Mouse (Mus musculus): ENCODE results near the gene Brf1.

The Brf1 gene

DNA sequence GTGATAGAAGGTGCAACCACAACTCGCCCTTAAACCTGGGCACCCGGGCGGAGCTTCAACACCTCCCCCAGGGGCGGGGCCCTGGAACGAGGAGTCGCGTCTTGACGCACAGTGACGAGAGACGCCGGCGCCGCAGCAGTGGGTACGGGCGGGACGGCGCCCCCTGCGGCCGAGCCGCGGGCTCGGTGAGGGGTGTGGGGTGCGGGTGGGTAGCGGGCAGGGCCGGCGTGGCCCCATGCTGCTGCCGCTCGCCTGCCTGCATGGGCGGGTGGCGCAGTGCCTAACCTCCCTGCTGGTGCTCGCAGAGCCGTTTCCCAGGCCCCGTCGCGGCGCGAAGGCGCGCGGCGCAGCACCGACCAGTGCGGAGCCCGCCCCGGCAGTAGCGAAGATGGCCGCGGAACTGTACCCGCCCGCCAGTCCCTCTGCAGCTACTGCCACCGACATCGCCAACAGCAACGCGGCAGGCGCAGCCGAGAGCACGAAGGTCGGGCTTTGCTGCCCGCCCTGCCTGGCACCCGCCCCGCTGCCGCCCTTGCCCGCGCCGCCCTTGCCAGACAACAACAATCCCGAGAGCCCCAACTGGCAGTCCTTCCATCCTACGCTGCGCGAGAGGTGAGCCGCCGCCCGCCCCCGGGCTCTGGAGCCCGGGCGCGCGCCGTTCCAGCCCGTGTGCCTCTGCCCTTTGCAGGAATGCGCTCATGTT is 24.0 kb downstream of the Brf1 start, which contains the start of gene Btbd6:
Gene Btbd6, plus strand, starts transcription at position 112 of the 703 bp plus-strand sequence.
- DNase-seq (ENCODE audit: low spot score): peak; percentile 89

DNA sequence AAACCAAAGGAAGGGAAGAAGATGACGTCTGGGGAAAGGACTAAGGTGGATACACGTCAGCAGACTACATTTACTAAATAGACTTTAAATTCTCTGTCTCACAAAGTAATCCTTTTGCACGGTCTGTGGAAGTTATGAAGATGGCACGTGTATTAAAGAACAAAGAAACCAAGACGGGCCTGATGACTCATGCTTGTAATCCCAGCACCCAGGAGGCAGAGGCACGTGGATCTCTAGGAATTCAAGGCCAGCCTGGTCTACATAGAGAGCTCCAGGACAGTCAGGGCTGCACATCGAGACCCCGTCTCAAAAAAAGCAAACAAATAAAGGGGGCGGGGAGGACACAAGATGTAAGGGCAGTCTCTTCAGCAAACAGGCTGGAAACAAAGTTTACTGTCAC is 25.8 kb downstream of the Brf1 start:
- no peak for DNase-seq (ENCODE audit: low spot score)

DNA sequence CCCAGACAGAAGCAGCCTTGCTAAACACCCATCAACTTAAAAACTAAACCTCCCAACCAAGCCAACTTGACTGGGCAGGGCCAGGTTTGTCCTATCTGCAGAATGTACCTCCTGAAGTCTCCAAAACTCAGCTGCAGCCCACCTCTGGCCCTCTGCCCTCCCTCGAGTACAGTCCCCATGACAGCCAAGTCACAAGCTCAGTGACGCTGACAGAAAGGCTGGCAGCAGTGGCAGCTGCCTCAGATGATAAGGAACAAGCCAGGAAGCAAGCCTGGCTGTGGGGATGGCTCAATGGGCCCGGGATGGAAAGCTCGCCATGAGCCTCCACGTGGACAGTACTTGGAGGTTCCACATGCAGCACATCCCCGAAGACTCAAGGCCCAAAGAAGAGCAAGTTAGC is 30.9 kb downstream of the Brf1 start:
- DNase-seq (ENCODE audit: low spot score): no peak

DNA sequence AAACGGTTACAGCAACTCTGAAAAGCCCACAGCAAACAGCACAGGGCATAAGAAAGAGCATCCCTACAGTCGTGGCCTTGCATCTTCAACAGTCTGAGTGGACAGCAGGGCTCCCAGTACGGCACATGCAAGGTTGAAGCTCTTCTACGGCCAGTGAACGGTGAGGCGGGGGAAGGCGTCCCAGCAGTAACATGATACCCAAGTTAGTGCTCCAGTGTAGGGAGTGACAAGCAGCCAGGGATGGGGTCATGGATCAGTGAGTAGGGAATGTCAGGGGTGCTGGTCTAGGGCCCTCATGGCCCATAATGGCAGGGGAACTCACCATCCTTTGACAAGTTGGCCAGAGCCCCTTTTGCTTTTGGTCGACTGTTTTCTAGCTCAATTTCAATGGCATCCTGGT is 31.6 kb downstream of the Brf1 start:
- no peak for DNase-seq (ENCODE audit: low spot score)

DNA sequence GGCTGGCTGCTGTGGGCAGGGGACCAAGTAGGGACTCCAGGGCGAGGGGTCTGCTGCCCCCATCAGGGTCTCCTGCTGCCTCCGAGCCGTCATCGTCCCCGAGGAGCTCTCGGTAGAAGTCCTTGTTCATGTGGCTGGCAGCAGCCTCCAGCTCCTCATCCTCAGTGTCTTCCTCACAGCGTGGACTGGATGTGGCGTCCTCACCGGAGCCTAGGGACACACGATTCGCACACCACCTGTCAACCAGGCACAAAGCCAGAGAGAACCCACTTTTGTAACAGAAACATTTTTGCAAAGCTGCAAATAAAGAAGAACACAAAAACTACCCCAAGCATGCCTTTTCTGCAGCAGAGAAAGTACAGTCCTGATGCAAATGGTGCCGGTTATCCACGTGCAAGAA is 34.7 kb downstream of the Brf1 start:
- no peak for DNase-seq (ENCODE audit: low spot score)

DNA sequence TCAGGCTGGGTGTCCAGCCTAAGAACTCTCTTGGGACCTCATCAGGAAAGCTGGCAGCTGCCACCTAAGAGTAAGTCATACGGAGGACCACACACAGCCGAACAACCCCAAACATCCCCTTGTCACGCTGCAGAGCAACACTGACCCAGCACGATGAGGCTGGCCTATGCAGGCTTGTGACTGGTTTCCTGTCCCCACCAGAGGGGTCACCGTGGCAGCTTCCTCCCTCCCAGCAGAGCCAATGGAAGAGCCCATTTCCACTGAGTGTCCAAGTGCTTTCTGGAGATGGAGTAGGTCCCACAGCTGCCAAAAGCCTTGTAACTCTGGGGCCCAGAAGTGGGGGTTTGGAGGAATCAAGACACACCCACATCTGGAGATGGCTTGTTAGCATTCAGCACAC is 38.6 kb downstream of the Brf1 start:
- no peak for DNase-seq (ENCODE audit: low spot score)

DNA sequence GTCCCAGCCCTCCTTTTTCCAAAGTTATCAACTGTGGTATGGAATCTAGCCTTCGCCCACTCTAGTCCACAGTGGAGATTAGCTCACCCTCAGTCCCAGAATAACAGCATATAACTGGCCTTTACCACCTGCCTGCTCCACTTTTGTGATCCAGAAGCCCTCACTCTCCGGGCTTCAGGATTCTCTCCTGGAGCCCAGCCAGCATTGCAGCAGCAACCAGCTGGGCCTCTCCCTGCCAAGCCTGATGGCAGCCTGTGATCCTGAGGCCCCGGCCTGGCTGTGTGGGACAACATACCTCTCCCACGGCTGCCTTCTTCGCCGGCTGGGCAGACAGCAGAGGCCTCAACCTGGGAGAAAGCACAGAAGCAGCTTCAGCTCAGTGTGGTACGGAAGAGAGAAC is 39.1 kb downstream of the Brf1 start:
- no peak for DNase-seq (ENCODE audit: low spot score)

DNA sequence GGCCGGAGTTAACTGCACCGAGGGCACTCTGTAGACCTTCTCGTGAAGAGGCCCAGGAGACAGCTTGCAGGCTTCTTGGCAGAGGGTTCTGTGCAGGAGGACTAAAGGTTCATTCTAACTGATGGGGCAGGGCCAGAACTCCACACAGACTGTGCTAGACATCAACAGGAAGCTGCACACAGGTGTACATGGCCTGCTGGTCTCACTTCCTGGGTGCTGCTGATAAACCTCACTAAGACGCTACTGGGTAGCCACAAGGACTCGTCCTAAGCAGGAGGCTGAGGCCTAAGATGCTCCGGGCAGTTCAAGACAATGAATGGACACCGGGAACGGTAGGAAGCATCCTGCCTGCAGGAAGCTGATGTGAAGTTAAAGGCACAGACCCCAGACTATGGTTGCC is 41.1 kb downstream of the Brf1 start:
- no peak for DNase-seq (ENCODE audit: low spot score)

DNA sequence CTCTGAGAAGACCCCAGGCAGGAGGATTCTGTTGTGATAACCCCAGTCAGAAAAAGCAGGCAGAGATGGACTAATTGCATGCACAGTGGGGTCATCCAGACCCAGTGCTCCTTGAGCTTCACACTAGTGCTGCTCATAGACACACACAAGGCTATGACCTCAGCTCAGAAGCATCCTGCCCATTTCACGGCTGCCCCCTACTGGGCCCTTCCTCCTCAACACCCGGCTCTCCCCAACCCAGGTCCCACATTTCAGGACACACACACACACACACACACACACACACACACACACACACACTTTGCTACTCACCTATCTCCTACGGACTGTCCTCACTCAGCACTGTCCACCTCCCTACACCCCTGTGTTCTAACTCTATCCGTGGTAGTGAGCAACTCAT is 42.2 kb downstream of the Brf1 start:
- no peak for DNase-seq (ENCODE audit: low spot score)

DNA sequence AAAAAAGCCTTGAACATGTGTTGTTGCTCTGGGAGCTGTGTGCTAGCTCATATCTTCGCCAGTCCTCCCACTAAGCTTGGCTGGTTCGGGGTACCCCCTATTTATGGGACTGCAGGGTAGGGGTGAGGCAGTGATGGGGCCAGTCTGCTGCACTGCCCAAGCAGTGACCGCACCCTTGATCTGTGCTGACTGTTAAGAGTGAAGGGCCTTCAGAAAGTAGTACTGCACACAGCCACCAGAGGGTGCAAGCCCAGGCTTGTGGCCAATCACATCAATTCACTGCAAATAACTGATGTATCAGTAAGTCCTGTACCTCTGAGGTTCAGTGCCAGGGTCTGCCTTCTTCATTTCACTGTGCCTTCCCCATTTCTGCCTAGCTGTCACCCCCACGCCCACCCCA is 44.7 kb downstream of the Brf1 start:
- DNase-seq (ENCODE audit: low spot score): peak; percentile 87

DNA sequence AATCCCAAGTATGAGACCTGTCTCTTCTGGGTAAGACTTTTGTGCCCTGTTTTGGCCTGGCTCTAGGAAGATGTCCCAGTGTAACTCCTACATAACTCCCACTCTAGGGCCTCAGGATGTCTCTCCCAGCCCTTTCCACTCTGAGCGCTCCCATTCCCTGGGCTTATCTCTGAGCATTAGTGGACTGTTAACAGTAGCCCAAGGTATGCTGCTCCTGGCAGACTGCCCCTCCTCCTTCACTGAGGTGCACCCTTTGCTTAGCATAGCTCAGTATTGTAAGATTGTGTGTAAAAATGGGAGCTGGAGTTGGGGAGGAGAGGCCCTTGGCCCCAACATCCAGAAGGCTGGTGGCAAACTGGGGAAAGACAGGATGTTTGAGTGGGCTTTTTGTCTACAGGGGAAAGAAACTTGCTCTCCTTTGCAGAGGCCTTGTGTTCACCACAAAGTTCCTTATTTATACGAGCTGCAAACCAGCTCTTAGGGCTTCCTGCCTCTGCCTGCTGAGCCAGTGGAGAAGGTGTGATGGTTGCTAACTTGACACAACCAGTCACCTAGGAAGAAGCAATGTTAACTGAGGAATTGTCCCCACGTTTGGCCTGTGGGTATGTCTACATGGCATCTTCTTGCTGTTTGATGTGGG is 47.5 kb downstream of the Brf1 start:
- DNase-seq (ENCODE audit: low spot score): no peak

DNA sequence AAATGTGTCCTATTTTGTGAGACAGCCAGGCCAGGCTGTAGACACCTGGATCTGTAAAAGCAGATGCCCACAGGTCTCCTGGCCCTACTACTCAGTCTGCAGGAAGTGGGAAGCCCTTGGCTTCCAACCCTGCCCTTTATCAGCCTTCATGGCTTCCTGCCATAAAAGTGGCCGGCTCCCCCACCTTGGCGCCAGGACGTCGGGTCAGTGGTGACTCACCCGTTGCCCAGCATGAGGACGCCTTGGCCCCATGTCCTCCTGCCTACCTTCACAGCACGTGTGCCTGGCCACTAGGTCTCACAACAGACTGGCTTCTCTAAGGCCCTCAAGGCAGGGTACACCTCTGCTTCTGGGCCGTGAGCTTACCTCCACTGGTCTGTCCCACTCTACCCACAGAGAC is 48.1 kb downstream of the Brf1 start:
- no peak for DNase-seq (ENCODE audit: low spot score)

DNA sequence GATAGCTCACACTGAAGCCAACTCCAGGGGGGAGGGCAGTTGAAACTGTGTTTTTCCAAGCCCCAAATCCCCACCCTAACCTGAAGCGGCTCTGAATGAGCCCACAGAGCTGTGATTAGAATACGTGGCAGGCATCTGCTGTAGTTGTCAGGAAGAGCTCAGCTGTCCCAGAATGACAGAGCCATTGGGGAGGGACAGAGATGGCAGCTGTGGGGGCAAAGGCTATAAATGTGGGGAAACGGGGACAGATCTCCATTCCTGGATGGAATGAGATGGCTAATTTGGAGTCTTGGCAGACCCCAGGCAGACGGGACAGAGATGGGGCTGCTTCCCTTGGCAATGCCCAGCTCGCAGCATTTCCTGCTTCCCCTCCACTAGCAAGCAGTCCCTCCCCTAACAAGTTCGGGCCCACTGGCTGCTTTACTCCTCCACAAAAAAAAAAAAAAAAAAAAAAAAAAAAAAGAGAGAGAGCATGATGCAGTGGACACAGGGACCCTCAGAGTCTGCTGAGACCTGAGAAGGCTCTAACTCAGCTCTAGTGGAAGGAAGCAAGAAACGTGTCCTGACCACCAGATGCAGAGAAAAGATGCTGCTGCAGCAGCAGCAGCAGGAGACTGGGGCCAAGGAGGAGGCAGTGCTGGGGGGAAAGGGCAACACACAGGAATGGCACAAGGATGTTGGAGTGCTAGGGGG is 49.2 kb downstream of the Brf1 start:
- no peak for DNase-seq (ENCODE audit: low spot score)

DNA sequence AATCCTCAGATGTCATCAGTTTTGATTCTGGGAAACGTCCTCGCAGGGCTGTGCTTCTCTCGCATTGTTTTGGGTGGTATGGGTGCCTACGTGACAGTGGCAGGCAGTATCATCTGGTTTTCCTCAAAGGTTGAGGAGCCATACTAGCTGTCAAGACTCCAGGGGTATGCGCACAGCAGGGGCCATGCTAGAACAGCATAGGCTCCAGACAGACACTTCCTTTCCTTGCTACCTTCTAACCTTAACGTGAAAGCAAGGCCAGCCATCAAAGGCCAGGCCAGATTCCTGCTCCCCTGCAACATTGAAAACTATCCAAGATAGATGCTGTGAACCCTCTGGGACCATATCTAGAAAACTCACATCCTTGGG is 49.8 kb downstream of the Brf1 start:
- no peak for DNase-seq (ENCODE audit: low spot score)

DNA sequence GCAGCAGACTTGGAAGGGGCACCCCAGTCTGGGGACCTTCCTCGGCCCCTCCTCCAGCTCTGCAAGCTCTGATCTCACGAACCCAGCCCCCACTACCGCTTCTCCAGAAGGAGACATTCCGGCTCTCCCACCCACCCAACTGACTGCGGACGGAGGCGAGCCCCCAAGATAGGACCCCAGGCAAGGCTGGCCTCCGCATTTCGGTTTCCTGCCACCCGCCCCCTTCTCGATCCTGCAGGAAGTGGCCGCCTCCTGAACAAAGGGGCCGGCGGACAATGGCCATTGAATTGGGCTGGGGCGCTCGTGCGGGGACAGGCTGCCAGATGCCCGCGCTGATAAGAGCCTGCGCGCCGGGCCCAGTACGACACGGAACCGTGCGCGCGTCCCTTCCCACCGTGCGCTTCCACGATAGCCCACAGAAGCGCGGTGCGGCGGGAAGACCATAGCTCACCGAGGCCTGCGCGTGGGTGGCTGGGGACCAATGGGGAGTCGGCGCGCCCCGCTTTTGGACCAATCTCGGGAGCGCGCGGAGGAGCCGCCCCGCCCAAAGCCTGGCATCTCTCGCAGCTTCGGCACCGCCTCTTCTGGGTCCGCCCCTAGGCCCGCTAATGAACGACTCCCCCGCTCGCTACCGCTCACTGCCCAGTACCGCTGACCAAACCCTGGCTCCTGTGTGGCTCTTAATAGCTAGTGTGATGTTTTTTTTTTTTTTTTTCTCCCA is 50.3 kb downstream of the Brf1 start:
- peak; percentile 94 for DNase-seq (ENCODE audit: low spot score)

DNA sequence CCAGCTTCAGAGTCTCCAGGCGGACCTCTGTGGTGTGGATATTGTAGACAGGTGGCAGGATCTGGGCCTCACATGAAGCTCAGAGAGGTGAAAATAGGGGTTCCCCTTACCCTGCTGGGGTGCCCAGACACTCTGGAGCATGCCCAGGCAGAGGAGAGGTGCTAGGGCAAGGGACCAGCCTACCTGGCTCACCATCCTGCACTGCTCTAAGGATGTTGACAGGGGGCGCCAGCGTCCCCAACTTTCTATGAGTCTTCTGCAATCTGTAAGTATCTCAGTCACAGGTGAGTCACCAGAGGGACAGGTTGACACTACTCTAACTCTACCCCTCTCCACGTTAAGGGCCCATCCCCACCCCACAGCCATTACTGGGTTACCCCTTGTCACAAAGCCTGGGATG is 53.2 kb downstream of the Brf1 start:
- no peak for DNase-seq (ENCODE audit: low spot score)

DNA sequence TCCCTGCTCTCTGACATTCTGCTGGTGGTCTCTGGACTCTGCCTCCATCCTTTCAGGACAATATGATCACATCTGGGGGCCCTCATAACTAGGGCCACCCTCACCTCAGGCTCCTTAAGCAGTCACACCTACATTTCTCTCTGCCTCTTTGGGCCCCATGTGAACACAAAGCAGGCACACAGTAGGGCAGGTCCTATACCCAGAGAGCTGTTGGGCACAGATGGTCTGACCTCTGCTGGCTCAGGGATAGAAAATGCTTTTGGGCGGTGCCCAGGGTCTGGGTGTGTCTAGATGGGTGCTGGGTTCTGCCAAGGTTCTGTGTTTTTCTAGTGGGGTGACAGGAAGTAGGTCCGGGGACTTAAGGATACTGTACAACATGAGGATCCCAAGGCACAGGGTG is 56.8 kb downstream of the Brf1 start:
- DNase-seq (ENCODE audit: low spot score): no peak

DNA sequence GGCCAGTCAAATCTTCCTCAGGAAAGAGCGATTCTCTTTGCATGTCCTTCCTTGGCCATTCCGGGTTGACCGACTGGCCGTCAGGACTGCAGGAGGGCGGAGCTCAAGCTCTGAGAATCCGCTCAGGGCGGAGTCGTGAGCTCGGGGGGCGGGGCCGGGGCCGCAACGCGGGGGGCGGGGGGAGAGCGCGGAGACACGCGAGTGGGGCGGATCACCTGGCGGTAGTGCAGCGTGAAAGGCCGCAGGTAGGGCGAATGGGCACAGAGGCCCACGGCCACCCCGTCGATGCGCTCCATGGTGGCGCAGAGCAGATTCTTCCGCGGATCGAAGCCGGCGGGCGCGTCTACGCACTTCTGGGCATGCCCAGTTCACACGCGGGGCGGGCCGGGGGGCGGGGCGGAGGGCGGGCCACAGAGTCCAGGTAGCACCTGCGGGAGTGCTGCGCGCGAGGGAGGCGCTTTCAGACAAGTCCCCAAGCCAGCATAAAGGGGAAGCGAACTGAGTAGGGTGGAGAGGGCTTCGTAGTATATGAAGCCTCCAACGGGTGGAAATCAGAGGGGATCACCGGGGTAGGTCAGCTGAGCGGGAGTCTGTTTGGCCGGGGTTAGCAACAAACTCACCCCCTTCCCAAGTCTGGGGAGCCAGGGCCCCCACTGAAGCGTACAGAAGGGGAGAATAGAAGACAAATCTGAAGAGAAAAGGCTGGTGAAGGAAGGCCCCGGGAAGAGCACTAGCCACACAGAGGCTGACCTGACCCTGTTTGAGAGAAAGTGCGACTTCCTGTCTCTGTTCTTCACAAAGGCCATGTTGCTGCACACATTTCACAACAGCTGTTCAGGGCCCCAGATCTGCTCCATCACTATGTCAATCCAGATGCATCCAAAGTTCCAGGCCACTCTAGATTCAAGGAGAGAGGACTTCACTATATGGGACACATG is 58.5 kb downstream of the Brf1 start, which contains the start of gene Nudt14:
Gene Nudt14, minus strand, starts transcription at position 349 of the 938 bp plus-strand sequence.
- peak; percentile 68 for DNase-seq (ENCODE audit: low spot score)

DNA sequence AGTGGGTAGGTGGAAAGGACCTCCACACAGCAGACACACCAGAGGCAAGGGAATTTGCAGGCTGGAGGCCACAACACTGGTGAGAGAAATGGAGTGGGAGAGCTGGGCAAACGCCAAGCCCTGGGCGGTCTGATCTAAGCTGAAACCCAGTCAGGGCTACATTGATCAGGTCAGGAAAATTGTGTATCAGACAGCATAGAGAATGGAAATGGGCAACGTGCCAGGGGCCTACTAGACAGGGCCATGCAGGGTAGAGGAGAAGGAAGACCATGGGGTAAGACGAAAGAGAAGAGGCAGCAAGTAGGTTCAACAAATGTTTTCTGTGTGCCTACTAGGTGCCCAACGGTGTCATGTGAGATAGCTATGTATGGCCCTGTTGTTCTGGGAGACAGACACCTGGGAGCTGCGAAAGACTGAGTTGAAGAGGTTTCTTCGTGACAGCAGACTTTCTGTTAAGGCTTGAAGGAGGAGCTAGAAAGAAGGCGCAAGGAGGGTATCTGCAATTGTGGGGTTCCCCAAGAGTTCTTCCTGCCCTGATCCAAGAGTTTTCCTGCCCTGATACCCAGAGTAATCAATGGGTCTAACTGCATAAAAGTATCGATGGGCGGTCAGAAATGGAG is 59.2 kb downstream of the Brf1 start:
- DNase-seq (ENCODE audit: low spot score): no peak

DNA sequence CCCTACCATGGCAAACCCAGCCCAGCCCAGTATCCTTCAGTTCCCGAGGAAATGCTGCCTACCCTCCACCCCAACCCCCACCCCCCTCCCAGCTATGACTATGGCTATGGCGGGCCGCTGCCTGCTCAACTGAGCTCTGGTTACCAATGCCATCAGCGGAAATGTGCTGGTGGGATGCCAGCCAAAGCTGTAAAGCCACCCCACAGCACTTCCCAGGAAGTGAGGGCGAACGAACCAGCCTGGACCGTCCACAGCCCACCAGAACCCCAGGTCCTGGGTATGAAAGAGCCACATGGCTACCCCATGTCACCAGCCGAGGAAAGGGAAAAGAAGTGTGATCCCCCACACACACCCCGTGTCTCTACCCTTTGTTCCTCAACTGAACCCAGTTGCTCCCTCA is 59.8 kb downstream of the Brf1 start:
- no peak for DNase-seq (ENCODE audit: low spot score)

DNA sequence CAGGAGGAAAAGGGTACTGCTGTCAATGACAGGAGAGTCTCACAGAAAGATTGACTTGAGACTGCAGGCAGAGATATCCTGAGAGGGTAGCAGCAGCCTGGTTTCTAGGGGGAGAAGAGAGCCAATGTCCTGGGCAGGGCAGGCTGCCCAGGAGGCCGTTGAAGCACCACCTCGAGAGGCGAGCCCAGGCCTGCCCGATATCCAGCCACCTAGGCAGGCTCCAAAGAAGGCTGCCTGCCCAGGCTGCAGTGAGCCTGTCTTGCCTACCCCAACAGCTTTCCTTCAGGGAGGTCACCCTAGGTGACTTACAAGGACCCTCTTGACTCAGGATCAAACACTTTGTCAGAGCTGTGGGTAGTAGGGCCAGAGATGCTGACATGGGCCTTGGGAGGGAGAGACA is 60.3 kb downstream of the Brf1 start:
- no peak for DNase-seq (ENCODE audit: low spot score)
